Mouse (Mus musculus) right cerebral cortex, postnatal 10 days (tissue): ENCODE data around the gene Skap1.

Source experiments
- DNase-seq, 2 experiments: peaks; one replicate each; pipeline ENCODE4 v3.0.0; 2021; ENCODE audit warnings: low spot score in 2 of 2

Gene Skap1

DNA sequence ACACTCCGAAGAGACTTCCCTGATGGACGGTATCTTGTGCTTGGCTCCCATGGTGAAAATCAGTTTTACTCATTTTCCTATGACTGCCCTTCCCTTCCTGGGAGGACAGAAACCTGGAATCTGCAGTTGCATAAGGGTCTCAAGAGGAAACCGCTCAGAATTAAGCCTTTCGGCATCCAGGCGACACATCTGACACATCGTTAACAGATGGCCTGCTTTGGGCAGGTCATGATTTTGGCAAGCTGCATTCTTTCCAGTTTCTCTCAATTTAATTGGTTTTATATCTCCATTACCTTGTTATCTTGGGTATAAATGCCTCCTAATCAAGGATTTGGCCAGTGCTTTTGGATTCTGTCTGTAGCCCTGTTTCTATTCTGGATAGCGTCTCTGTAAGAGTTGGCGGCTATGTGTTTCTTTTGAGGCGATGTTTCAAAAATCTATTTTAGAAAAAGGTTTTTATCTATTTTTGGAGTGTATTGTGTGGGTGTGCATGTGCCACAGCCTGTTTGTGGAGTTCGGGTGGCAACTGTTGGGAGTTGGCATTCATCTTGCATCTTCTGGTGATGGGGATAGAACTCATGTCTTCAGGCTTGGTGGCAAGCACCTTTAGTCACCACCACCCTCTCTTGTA lies 1.1 kb downstream of the Skap1 start:
- DNase-seq, result peak; percentile 34 to 48

DNA sequence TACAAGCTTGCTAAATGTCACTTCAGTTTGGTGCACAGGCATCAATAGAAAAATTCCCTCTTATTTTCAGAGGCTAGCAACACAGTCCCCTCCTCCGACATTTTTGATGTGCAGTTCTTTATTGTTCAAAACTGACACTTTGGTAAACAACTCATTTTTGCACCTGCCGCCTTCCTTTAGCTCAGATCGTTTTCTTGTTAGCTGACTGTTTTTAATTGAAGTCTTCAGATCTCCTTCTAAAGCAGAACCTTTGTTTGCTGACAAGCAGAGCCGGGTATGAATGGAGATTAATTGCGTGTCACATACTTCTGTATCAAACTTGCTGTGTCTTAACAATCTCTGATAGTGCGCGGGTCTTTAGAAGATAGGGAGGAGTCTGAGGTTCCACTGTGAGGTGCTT lies 2.0 kb downstream of the Skap1 start:
- no peak for DNase-seq

DNA sequence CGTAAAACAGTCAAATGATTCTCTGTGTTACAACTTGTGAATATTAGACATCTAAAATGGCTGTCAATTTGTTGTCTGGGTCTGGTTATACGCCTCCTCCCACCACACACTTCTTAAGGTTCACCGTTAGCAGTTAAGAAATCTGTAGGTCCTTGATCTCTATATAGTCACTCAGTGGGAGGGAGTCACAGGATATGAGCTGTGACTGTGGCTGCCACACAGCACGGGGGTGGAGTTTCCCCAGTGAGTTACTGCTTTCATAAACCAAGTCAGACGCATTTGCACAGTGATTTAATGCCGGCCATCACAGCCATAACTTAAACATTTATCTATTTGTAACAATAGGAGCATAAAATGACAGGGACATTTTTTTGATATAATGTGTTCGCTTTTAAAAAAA lies 2.6 kb downstream of the Skap1 start:
- DNase-seq, result no peak

GRCm38 (mm10) chr11:96468048-96468745 lies 3.8 kb downstream of the Skap1 start:
- no peak for DNase-seq

- no peak for DNase-seq
These were observed 18.3 kb downstream of the Skap1 start for GRCm38 (mm10) chr11:96482711-96483110.

GRCm38 (mm10) chr11:96483179-96483578 lies 18.8 kb downstream of the Skap1 start:
- DNase-seq, result no peak

DNA sequence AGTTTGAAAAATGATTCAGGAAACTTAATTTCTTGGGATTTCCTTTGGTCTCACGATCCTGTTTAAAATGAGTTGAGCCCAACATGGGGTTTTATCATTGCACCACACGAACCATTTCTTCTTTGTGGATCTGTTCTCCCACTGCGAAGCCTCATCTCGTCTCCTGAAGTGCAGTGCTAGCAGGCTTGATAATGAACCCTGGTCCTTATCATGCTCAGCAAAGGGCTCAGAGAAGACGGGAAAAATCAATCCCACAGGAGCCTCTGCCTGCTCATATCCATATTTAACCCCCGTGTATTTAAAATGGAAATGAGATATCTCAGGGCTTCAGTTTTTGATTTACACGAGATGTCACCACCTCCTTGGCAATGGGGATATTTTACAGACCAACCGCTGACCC lies 34.1 kb downstream of the Skap1 start:
- DNase-seq, result no peak

GRCm38 (mm10) chr11:96501042-96501441 lies 36.6 kb downstream of the Skap1 start:
- DNase-seq, result peak in 1 of 2 experiments; percentile 31

DNA sequence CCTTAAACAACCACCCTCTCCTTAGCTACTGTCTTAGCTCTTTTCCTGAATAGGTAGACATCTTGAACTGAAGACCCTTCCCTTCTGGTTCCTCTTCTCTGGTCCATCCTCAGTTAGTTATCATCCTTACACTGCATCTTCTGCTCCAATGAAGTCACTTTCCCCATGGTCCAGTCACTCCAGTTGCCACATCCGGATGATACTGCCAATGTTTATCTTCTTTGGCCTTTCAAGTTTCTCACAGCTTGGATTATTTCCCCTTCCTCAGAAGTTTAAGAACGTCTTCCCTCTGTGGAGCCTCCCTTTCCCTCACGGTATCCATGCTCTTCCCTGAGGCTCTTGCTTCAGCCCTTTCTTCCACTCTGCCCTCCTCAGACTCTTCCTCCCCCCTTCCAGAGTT lies 38.6 kb downstream of the Skap1 start:
- no peak for DNase-seq

GRCm38 (mm10) chr11:96504509-96505119 lies 40.2 kb downstream of the Skap1 start:
- no peak for DNase-seq

- DNase-seq, result no peak
These were observed 41.4 kb downstream of the Skap1 start for GRCm38 (mm10) chr11:96505841-96506240.

DNA sequence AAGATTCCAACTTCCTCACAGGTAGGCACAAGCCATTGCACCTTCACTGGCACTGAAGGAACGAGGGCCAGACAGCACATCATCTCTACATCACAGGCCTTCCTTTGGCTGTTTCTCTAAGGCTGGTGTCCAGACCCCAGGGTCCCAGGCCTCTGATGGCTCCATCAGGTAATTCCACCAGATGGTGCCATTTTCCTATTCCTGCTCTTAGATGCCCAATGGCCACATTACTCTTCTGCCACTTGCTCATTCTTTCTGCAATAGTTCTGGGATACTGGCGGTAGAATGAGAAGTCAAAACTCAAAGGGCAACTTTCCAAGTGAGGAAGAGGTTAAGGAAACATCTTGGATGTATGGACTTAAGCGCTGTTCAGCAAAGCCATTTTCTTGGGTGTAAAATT lies 50.8 kb downstream of the Skap1 start:
- DNase-seq, result no peak

DNA sequence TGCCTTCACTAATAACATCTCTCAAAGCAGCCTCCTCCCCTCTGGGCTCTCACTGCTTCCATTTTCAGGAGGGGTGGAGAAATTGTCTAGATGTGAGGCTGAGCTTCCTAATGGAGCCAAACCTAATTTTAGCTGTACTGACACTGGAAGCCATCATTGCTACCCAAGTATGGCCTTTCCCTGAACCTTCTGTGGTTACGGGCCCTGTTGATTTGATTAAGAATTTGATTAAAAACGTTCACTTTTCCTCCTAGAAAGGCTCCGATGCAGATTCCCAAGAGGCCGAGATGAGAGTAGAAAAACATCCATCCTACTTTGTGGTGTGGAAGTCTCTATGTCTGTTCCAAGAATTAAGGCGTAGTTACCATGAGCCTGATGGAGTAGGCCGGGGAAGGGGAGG lies 60.1 kb downstream of the Skap1 start:
- no peak for DNase-seq

GRCm38 (mm10) chr11:96526137-96526621 lies 61.8 kb downstream of the Skap1 start:
- peak in 1 of 2 experiments; percentile 27 for DNase-seq

DNA sequence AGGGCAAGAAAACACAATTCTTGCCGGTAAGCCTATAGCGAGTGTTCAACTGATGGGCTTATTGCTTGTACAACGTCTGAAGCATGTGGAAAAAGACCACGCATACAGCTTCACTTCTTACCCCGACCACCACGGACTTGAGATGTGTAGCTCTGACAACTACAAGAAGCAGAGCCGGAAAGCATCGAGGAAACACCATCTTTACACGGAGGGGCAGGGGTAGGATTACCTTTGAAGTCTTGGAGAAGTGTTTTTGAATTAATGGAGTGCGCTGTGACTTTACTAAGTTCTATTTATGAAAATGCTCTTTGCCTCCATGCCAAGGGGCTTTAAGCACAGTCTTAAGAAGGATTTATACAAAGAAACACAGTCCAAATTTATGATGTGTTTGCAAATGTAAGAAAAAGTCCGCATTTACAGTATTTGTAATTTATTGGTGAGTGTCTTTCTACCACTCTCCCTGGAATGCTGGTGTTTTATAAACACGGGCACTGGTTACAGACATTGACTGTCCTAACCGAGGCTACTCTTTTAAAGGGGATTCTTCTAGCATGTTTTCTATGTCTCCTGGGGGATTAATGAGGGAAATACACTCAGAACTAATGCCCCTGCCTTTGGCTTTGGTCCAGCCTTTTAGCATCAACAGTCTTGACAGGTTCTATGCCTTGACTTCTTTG lies 67.5 kb downstream of the Skap1 start:
- DNase-seq, result no peak

DNA sequence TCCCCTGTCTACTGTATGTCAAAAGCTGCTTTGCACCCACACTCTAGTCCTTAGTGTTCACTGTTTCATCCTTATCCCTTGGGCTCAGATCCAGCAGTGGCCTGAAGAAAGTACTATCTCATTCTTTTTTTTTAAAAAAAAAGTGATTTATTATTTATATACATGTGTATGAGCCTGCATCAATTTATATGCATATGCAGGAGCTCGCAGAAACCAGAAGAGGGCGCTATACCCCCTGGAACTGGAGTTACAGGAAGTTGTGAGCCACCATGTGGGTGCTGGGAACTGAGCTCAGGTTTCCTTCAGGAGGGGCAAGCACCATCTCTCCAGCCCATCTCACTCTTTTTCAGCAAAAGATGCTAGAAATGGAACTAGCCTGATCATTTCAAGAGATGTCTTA lies 70.1 kb downstream of the Skap1 start:
- no peak for DNase-seq

GRCm38 (mm10) chr11:96536146-96536545 lies 71.8 kb downstream of the Skap1 start:
- peak; percentile 29 to 34 for DNase-seq

DNA sequence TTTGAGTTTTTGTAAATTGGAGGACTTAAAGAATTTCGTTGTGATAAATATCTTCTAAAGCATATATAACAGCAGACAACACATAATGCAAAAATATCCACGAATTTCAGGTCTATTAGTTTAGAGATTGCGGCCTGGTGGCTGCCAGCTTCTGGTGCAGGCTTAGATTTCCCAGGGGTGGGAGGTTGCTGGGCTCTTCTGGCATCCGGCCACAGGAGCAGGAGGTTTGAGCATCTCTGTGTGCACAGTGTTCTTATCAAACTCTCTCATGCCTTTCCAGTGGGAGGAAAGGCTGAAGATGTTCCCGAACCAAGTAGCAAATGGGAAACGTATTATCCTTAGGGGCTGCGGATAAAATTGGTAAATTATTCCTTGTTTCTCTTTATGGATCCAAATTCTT lies 77.6 kb downstream of the Skap1 start:
- no peak for DNase-seq

GRCm38 (mm10) chr11:96542561-96542960 lies 78.2 kb downstream of the Skap1 start:
- DNase-seq, result no peak

DNA sequence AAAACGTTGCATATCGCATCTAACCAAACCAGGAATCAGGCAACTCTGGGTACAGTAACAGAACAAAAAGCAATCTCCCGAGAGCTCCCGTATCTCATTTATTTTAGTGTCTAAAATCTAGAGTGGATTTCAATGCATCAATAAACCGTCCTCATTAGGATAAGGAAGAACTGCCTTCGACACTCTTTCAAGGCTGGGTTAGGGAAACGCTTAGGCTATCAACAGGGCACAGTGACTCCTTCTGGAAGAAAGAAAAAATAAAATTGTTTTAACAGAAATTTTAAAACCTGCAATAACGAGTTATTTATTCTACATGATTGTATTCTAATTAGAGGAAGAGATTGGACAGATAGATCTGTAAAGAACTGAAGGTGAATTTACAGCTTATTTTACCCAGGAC lies 82.0 kb downstream of the Skap1 start:
- DNase-seq, result no peak

GRCm38 (mm10) chr11:96550960-96551703 lies 86.7 kb downstream of the Skap1 start:
- no peak for DNase-seq

DNA sequence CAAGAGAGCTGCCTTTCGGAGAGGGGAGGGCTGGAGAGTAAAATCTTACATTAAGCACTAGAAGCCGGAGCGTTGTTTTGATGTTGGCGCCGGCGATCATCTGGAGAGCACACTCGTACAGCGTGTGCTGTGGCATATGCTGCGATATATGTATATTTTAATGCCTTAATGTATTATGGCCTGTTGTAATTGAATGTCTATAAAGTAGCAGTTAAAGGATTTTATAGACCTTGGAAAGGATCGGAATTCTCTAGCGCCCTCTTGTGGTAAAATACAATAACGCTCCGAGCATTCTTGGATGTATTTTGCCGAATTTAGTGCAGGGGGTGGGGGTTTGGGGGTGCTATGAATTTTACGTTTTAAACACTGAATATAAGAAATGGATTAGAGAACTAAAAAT lies 88.7 kb downstream of the Skap1 start:
- DNase-seq, result peak; percentile 28 to 50
